Mouse (Mus musculus) lung, postnatal 0 days (tissue): ENCODE results near the gene Gatad2b.

Experiments
- CTCF ChIP-seq: IDR thresholded peaks from 2 replicates; pipeline ENCODE4 v1.5.1; 2016; ENCODE audit warnings: antibody characterized with exemption, mild to moderate bottlenecking
- EP300 ChIP-seq: IDR thresholded peaks from 2 replicates; pipeline ENCODE4 v1.6.1; 2016; ENCODE audit warnings: antibody characterized with exemption, mild to moderate bottlenecking, control low read depth

DNA sequence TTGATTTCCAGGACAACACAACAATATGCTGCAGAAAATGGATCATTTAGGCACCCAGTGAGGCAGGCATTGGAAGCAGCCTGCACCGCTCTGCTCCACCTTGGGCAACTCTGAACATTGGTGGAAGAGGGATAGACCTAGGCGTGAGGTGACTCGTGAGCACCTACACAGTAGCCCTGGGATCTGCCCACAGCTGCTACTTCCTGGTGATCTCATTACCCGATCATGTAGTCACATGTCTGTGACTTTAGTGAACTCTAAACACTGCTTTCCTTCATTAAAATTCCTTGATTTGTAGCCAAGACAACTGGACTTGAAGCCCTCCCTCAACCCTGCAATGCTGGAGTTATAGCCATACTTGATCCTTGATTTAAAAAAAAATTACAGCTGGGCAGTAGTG lies 81.4 kb downstream of the Gatad2b start:
- TF ChIP-seq CTCF (no peak), EP300 (no peak)
